Mouse (Mus musculus): Measurements from ENCODE around the gene Dcbld1.
"Not testable (repeated sequence)": the region's sequence is repeated elsewhere in the genome, so short reads cannot be mapped to it uniquely, and the experiment has no call there.

Dcbld1 gene

GRCm38 (mm10) chr10:52298568-52298967 lies 65.1 kb downstream of the Dcbld1 start:
- in situ Hi-C loops (cut with MboI, MseI) = not testable (repeated sequence)

GRCm38 (mm10) chr10:52301766-52302165 lies 68.3 kb downstream of the Dcbld1 start:
- in situ Hi-C loops (cut with MboI, MseI) = loop anchor here (25.0 kb wide), 1 partner anchor 514 kb away; no protein-coding TSS in a partner anchor

GRCm38 (mm10) chr10:52302271-52302670 lies 68.9 kb downstream of the Dcbld1 start:
- in situ Hi-C loops (cut with MboI, MseI) = loop anchor here (25.0 kb wide), 1 partner anchor 515 kb away; no protein-coding TSS in a partner anchor

GRCm38 (mm10) chr10:52304574-52304973 lies 71.2 kb downstream of the Dcbld1 start:
- in situ Hi-C loops (cut with MboI, MseI) = loop anchor here (25.0 kb wide), 1 partner anchor 517 kb away; no protein-coding TSS in a partner anchor

GRCm38 (mm10) chr10:52309196-52309595 lies 75.8 kb downstream of the Dcbld1 start:
- in situ Hi-C loops (cut with MboI, MseI) = loop anchor here (25.0 kb wide), 1 partner anchor 522 kb away; no protein-coding TSS in a partner anchor

- in situ Hi-C loops (cut with MboI, MseI) = loop anchor here (25.0 kb wide), 1 partner anchor 532 kb away; no protein-coding TSS in a partner anchor
Measured at GRCm38 (mm10) chr10:52319506-52320286, 86.3 kb downstream of the Dcbld1 start.

GRCm38 (mm10) chr10:52321918-52322317 lies 88.5 kb downstream of the Dcbld1 start:
- in situ Hi-C loops (cut with MboI, MseI) = loop anchor here (25.0 kb wide), 1 partner anchor 535 kb away; no protein-coding TSS in a partner anchor

- in situ Hi-C loops (cut with MboI, MseI) = no loop called here
Measured at GRCm38 (mm10) chr10:52331007-52331406, 97.6 kb downstream of the Dcbld1 start.

- in situ Hi-C loops (cut with MboI, MseI) = not testable (repeated sequence)
Measured at GRCm38 (mm10) chr10:52343324-52343723, 109.9 kb downstream of the Dcbld1 start.

- in situ Hi-C loops (cut with MboI, MseI) = no loop called here
Measured at GRCm38 (mm10) chr10:52353184-52353583, 119.8 kb downstream of the Dcbld1 start.

GRCm38 (mm10) chr10:52358467-52358866 lies 125.0 kb downstream of the Dcbld1 start, which contains the start of gene Gm26741:
Gm26741 (plus strand) TSS chr10:52358767.
- in situ Hi-C loops (cut with MboI, MseI) = no loop called here

- in situ Hi-C loops (cut with MboI, MseI) = no loop called here
Measured at GRCm38 (mm10) chr10:52360241-52360735, 126.9 kb downstream of the Dcbld1 start.

- in situ Hi-C loops (cut with MboI, MseI) = no loop called here
Measured at GRCm38 (mm10) chr10:52360862-52361609, 127.6 kb downstream of the Dcbld1 start.

GRCm38 (mm10) chr10:52368376-52368775 lies 135.0 kb downstream of the Dcbld1 start:
- in situ Hi-C loops (cut with MboI, MseI) = no loop called here

Measured in T-helper 17 cell (primary cell).